Mouse (Mus musculus): ENCODE data around the gene Dxo. TPM values are rescaled to one million over a fixed set of nuclear protein-coding genes. Genes with fewer than 3 reads are reported as not detected.
"Not testable (repeated sequence)": the region's sequence is repeated elsewhere in the genome, so short reads cannot be mapped to it uniquely, and the experiment has no call there.

The Dxo gene
- 58.6 and 64.9 TPM in 2 replicates for polyA plus RNA-seq (2014; fragmentation: Nextera tagmentation; extraction: Ambion mirVana)

- peak within 1 kb of the TSS; percentile 74 for H3K4me3 ChIP-seq (ENCODE audit: low read depth, low read length)
- ATAC-seq (ENCODE audit: low FRiP score), result peak; percentile 94
- DNase-seq (ENCODE audit: low spot score), result peak; percentile 97
- H3K4me1 ChIP-seq (replicated peaks; ENCODE audit: control insufficient read depth, insufficient read depth, low read length), result peaks cover 14% of the 10 kb centered on the region
- H3K27me3 ChIP-seq (ENCODE audit: control insufficient read depth, insufficient read depth, low read length), result no peaks in the 10 kb centered on the region
- peak within 1 kb of the TSS; percentile 67 for H3K27ac ChIP-seq (ENCODE audit: low read depth, low read length)
- H3K9ac ChIP-seq (ENCODE audit: low read depth, low read length), result peak within 1 kb of the TSS; percentile 72
- peaks cover 12% of the 10 kb centered on the region; the same call in 1 of the 2 replicates for H3K36me3 ChIP-seq (ENCODE audit: control insufficient read depth, insufficient read depth, low read length)
- WGBS, result under 1% methylated on average over 40 of the region's 40 CpGs
- H3K4me2 ChIP-seq (replicated peaks; ENCODE audit: low read depth, low read length), result peak within 1 kb of the TSS; percentile 81
- no peaks in the 10 kb centered on the region for H3K9me3 ChIP-seq (ENCODE audit: control insufficient read depth, low read length)
Measured at GRCm38 (mm10) chr17:34836856-34837221, at the start of gene Dxo, which contains the start of gene Stk19. Gene Dxo, plus strand, starts transcription at chr17:34837019. Gene Stk19, minus strand, starts transcription at chr17:34836945.

GRCm38 (mm10) chr17:34795016-34795415 lies 41.8 kb upstream of the Dxo start:
- ATAC-seq (ENCODE audit: low FRiP score) (no peak), DNase-seq (ENCODE audit: low spot score) (no peak)
- Histone ChIP-seq H3K4me3 (ENCODE audit: low read depth, low read length) (no peak overlapping the region), H3K4me1 (replicated peaks; ENCODE audit: control insufficient read depth, insufficient read depth, low read length) (no peaks in the 10 kb centered on the region), H3K27me3 (ENCODE audit: control insufficient read depth, insufficient read depth, low read length) (no peaks in the 10 kb centered on the region), H3K27ac (ENCODE audit: low read depth, low read length) (no peak overlapping the region), H3K4me2 (replicated peaks; ENCODE audit: low read depth, low read length) (no peak overlapping the region), H3K9me3 (ENCODE audit: control insufficient read depth, low read length) (no peaks in the 10 kb centered on the region), H3K9ac (ENCODE audit: low read depth, low read length) (no peak overlapping the region), H3K36me3 (ENCODE audit: control insufficient read depth, insufficient read depth, low read length) (no peaks in the 10 kb centered on the region)
- WGBS, result 87% methylated on average over 10 of the region's 10 CpGs

GRCm38 (mm10) chr17:34795633-34796032 lies 41.2 kb upstream of the Dxo start:
- ATAC-seq (ENCODE audit: low FRiP score), result no peak
- Histone ChIP-seq H3K9me3 (ENCODE audit: control insufficient read depth, low read length) (no peaks in the 10 kb centered on the region), H3K36me3 (ENCODE audit: control insufficient read depth, insufficient read depth, low read length) (no peaks in the 10 kb centered on the region), H3K4me2 (replicated peaks; ENCODE audit: low read depth, low read length) (no peak overlapping the region), H3K4me1 (replicated peaks; ENCODE audit: control insufficient read depth, insufficient read depth, low read length) (no peaks in the 10 kb centered on the region), H3K27ac (ENCODE audit: low read depth, low read length) (no peak overlapping the region), H3K27me3 (ENCODE audit: control insufficient read depth, insufficient read depth, low read length) (no peaks in the 10 kb centered on the region), H3K9ac (ENCODE audit: low read depth, low read length) (no peak overlapping the region), H3K4me3 (ENCODE audit: low read depth, low read length) (no peak overlapping the region)
- 57% methylated on average over 9 of the region's 9 CpGs for WGBS
- peak; percentile 53 for DNase-seq (ENCODE audit: low spot score)

GRCm38 (mm10) chr17:34796311-34797140 lies 40.3 kb upstream of the Dxo start:
- H3K4me3 ChIP-seq (ENCODE audit: low read depth, low read length), result no peak overlapping the region
- 81% methylated on average over 8 of the region's 8 CpGs for WGBS

GRCm38 (mm10) chr17:34797211-34797995 lies 39.4 kb upstream of the Dxo start:
- H3K9ac ChIP-seq (ENCODE audit: low read depth, low read length); ATAC-seq (ENCODE audit: low FRiP score); H3K4me3 ChIP-seq (ENCODE audit: low read depth, low read length); DNase-seq (ENCODE audit: low spot score); H3K9me3 ChIP-seq (ENCODE audit: control insufficient read depth, low read length); H3K27ac ChIP-seq (ENCODE audit: low read depth, low read length); H3K36me3 ChIP-seq (ENCODE audit: control insufficient read depth, insufficient read depth, low read length); H3K27me3 ChIP-seq (ENCODE audit: control insufficient read depth, insufficient read depth, low read length); H3K4me2 ChIP-seq (replicated peaks; ENCODE audit: low read depth, low read length); H3K4me1 ChIP-seq (replicated peaks; ENCODE audit: control insufficient read depth, insufficient read depth, low read length): not testable (repeated sequence)
- 87% methylated on average over 10 of the region's 10 CpGs for WGBS

More at GRCm38 (mm10) chr17:34796311-34797140, 40.3 kb upstream of the Dxo start:
- Histone ChIP-seq H3K27me3 (ENCODE audit: control insufficient read depth, insufficient read depth, low read length) (no peaks in the 10 kb centered on the region), H3K9ac (ENCODE audit: low read depth, low read length) (no peak overlapping the region), H3K36me3 (ENCODE audit: control insufficient read depth, insufficient read depth, low read length) (no peaks in the 10 kb centered on the region), H3K4me2 (replicated peaks; ENCODE audit: low read depth, low read length) (no peak overlapping the region), H3K4me1 (replicated peaks; ENCODE audit: control insufficient read depth, insufficient read depth, low read length) (no peaks in the 10 kb centered on the region), H3K9me3 (ENCODE audit: control insufficient read depth, low read length) (no peaks in the 10 kb centered on the region), H3K27ac (ENCODE audit: low read depth, low read length) (no peak overlapping the region)
- ATAC-seq (ENCODE audit: low FRiP score) (no peak), DNase-seq (ENCODE audit: low spot score) (no peak)

DNA sequence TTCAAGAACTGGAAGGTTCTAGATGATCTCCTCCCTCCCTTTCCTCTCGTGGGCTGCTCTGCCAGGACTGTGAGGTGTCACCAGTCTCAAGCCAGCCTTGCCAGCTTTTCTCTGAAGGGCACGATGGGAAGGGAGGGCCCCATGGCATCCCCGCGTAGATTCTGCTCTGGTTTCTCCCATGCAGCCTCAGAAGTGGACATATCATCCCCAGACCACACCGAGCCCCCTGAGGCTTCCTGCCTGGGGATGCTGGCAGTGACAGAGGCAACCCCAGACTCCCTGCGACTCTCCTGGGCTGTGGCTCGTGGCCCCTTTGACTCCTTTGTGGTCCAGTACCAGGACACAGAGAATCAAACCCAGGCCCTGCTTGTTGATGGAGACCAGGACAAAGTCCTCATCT lies 38.7 kb upstream of the Dxo start:
- H3K4me3 ChIP-seq (ENCODE audit: low read depth, low read length); DNase-seq (ENCODE audit: low spot score); H3K27me3 ChIP-seq (ENCODE audit: control insufficient read depth, insufficient read depth, low read length); H3K4me1 ChIP-seq (replicated peaks; ENCODE audit: control insufficient read depth, insufficient read depth, low read length); H3K36me3 ChIP-seq (ENCODE audit: control insufficient read depth, insufficient read depth, low read length); H3K4me2 ChIP-seq (replicated peaks; ENCODE audit: low read depth, low read length); H3K27ac ChIP-seq (ENCODE audit: low read depth, low read length); H3K9me3 ChIP-seq (ENCODE audit: control insufficient read depth, low read length); ATAC-seq (ENCODE audit: low FRiP score); H3K9ac ChIP-seq (ENCODE audit: low read depth, low read length): not testable (repeated sequence)
- WGBS, result 83% methylated on average over 6 of the region's 7 CpGs

- H3K4me1 ChIP-seq (replicated peaks; ENCODE audit: control insufficient read depth, insufficient read depth, low read length), result no peaks in the 10 kb centered on the region
- H3K4me2 ChIP-seq (replicated peaks; ENCODE audit: low read depth, low read length), result no peak overlapping the region
- no peaks in the 10 kb centered on the region for H3K27me3 ChIP-seq (ENCODE audit: control insufficient read depth, insufficient read depth, low read length)
- no peaks in the 10 kb centered on the region for H3K36me3 ChIP-seq (ENCODE audit: control insufficient read depth, insufficient read depth, low read length)
- DNase-seq (ENCODE audit: low spot score), result no peak
- WGBS, result 93% methylated on average over 14 of the region's 17 CpGs
- H3K4me3 ChIP-seq (ENCODE audit: low read depth, low read length), result no peak overlapping the region
- H3K9me3 ChIP-seq (ENCODE audit: control insufficient read depth, low read length), result no peaks in the 10 kb centered on the region
- H3K9ac ChIP-seq (ENCODE audit: low read depth, low read length), result no peak overlapping the region
- ATAC-seq (ENCODE audit: low FRiP score), result no peak
- H3K27ac ChIP-seq (ENCODE audit: low read depth, low read length), result no peak overlapping the region
Measured at GRCm38 (mm10) chr17:34798866-34799530, 37.8 kb upstream of the Dxo start.

DNA sequence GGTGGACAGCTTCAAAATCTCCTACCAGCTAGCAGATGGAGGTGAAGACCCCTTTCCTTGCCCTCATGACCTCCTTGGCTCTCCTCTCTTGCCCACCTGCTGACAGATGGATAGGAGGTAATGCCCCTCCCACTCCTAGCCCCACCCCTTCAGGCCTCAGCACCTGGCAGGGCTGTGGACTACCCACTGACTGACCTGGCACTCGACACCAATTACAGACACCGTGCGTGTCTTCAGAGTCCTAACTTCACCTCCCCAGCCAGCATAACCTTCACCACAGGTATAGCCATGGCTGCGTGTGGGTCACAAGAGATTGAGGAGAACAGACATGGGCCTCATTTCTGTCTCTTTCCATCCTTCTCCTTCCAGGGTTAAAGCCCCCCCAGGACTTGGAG lies 37.3 kb upstream of the Dxo start:
- DNase-seq (ENCODE audit: low spot score) (no peak), ATAC-seq (ENCODE audit: low FRiP score) (no peak)
- H3K4me3 ChIP-seq (ENCODE audit: low read depth, low read length), result no peak overlapping the region
- H3K27ac ChIP-seq (ENCODE audit: low read depth, low read length), result no peak overlapping the region
- H3K36me3 ChIP-seq (ENCODE audit: control insufficient read depth, insufficient read depth, low read length), result no peaks in the 10 kb centered on the region
- H3K4me2 ChIP-seq (replicated peaks; ENCODE audit: low read depth, low read length), result no peak overlapping the region
- 82% methylated on average over 4 of the region's 4 CpGs for WGBS
- no peak overlapping the region for H3K9ac ChIP-seq (ENCODE audit: low read depth, low read length)
- H3K4me1 ChIP-seq (replicated peaks; ENCODE audit: control insufficient read depth, insufficient read depth, low read length), result no peaks in the 10 kb centered on the region
- H3K27me3 ChIP-seq (ENCODE audit: control insufficient read depth, insufficient read depth, low read length), result no peaks in the 10 kb centered on the region
- no peaks in the 10 kb centered on the region for H3K9me3 ChIP-seq (ENCODE audit: control insufficient read depth, low read length)
